Mouse (Mus musculus) CH12.LX (cell line): Measurements from ENCODE around the gene 2810004N23Rik. TPM values are rescaled to one million over a fixed set of nuclear protein-coding genes. Genes with fewer than 3 reads are reported as not detected.

Source experiments
- DNase-seq: peaks from one replicate; pipeline ENCODE4 v3.0.0-alpha.2; 2013; ENCODE audit errors: extremely low read depth
- H3K27ac ChIP-seq: 2 replicates; pipeline ENCODE4 v1.5.1; 2012; ENCODE audit warnings: low read depth, mild to moderate bottlenecking, control low read depth, moderate library complexity; ENCODE audit not compliant: insufficient read depth
- H3K27me3 ChIP-seq: replicated peaks from 2 replicates; pipeline ENCODE3; 2012; ENCODE audit warnings: inconsistent platforms
- H3K36me3 ChIP-seq, 2 experiments: replicated peaks in 1 of 2; 2 replicates each; pipeline versions ENCODE3 to v1.6.1; 2012; ENCODE audit warnings: inconsistent platforms in 1 of 2, low read length in 1 of 2, mild to moderate bottlenecking in 1 of 2, mixed read lengths in 1 of 2, moderate library complexity in 1 of 2; ENCODE audit not compliant: control insufficient read depth in 1 of 2, insufficient read depth in 1 of 2
- H3K4me1 ChIP-seq, 2 experiments: 2 replicates each; pipeline ENCODE4 v1.6.1; 2012; ENCODE audit warnings: inconsistent platforms in 1 of 2, moderate library complexity in 1 of 2; ENCODE audit not compliant: insufficient read depth in 2 of 2, control insufficient read depth in 1 of 2
- H3K4me2 ChIP-seq: 2 replicates; pipeline ENCODE4 v1.6.1; 2012; ENCODE audit warnings: low read depth, mild to moderate bottlenecking, control low read depth; ENCODE audit not compliant: poor library complexity, insufficient read depth, severe bottlenecking
- H3K4me3 ChIP-seq, 3 experiments: fragments of 150-350 bp in 1 of 3; sonication (generic) in 1 of 3; replicated peaks in 1 of 3; 2 replicates each; pipeline versions ENCODE3 to v1.5.1; 2011 to 2012; ENCODE audit warnings: low read depth in 2 of 3, low read length in 2 of 3, mild to moderate bottlenecking in 2 of 3, moderate library complexity in 2 of 3, control low read depth in 1 of 3, improper control_type of control experiment in 1 of 3, inconsistent platforms in 1 of 3, mixed read lengths in 1 of 3; ENCODE audit not compliant: poor library complexity in 1 of 3
- H3K79me2 ChIP-seq: replicated peaks from 2 replicates; pipeline ENCODE4 v1.6.1; 2012; ENCODE audit warnings: mild to moderate bottlenecking, moderate library complexity; ENCODE audit not compliant: control insufficient read depth, poor library complexity, insufficient read depth, severe bottlenecking; ENCODE audit errors: extremely low read depth
- H3K9ac ChIP-seq: 2 replicates; pipeline ENCODE4 v1.6.1; 2012; ENCODE audit warnings: low read depth, mild to moderate bottlenecking, control low read depth, moderate library complexity; ENCODE audit not compliant: insufficient read depth
- H3K9me3 ChIP-seq: replicated peaks from 2 replicates; pipeline ENCODE3; 2012; ENCODE audit warnings: low read length, inconsistent platforms, mixed read lengths
- E2F4 ChIP-seq: IDR thresholded peaks from 2 replicates; pipeline ENCODE4 v1.6.1; 2011; ENCODE audit warnings: low read depth, low read length, improper control_type of control experiment; ENCODE audit not compliant: insufficient replicate concordance
- EP300 ChIP-seq: IDR thresholded peaks from 2 replicates; pipeline ENCODE4 v1.6.1; 2011; ENCODE audit warnings: low read length, improper control_type of control experiment
- GABPA ChIP-seq: IDR thresholded peaks from 2 replicates; pipeline ENCODE4 v1.6.1; 2012; ENCODE audit warnings: low read depth, low read length, improper control_type of control experiment, inconsistent platforms; ENCODE audit not compliant: insufficient replicate concordance
- HCFC1 ChIP-seq: IDR thresholded peaks from 2 replicates; pipeline ENCODE4 v1.6.1; 2012; ENCODE audit warnings: low read depth, mild to moderate bottlenecking, inconsistent platforms, low read length, improper control_type of control experiment
- IRF4 ChIP-seq: IDR thresholded peaks from 2 replicates; pipeline ENCODE4 v1.6.1; 2014; ENCODE audit warnings: low read depth, mild to moderate bottlenecking, inconsistent platforms, low read length, improper control_type of control experiment
- JUN ChIP-seq: IDR thresholded peaks from 2 replicates; pipeline ENCODE4 v1.6.1; 2011; ENCODE audit warnings: low read depth, mild to moderate bottlenecking, low read length, improper control_type of control experiment, moderate library complexity; ENCODE audit not compliant: insufficient read depth
- JUND ChIP-seq: conservative IDR thresholded peaks from 2 replicates; pipeline ENCODE4 v1.6.1; 2011; ENCODE audit warnings: low read depth, low read length, improper control_type of control experiment
- KAT2A ChIP-seq: IDR thresholded peaks from 2 replicates; pipeline ENCODE4 v1.6.1; 2012; ENCODE audit warnings: low read length, improper control_type of control experiment, inconsistent platforms; ENCODE audit not compliant: insufficient replicate concordance
- MAFK ChIP-seq: IDR thresholded peaks from 2 replicates; pipeline ENCODE4 v1.6.1; 2011; ENCODE audit warnings: low read length, improper control_type of control experiment; ENCODE audit not compliant: insufficient replicate concordance
- MXI1 ChIP-seq: IDR thresholded peaks from 2 replicates; pipeline ENCODE4 v1.6.1; 2011; ENCODE audit warnings: mild to moderate bottlenecking, low read depth, low read length, improper control_type of control experiment
- NELFE ChIP-seq: IDR thresholded peaks from 2 replicates; pipeline ENCODE4 v1.6.1; 2011; ENCODE audit warnings: low read depth, low read length, improper control_type of control experiment
- NRF1 ChIP-seq: IDR thresholded peaks from 2 replicates; pipeline ENCODE4 v1.6.1; 2014; ENCODE audit warnings: low read depth, mild to moderate bottlenecking, inconsistent platforms, low read length, improper control_type of control experiment, moderate library complexity
- POLR2A ChIP-seq: IDR thresholded peaks from 2 replicates; pipeline ENCODE4 v1.6.1; 2011; ENCODE audit warnings: low read depth, mild to moderate bottlenecking, improper control_type of control experiment, low read length
- POLR2AphosphoS2 ChIP-seq: IDR thresholded peaks from 2 replicates; pipeline ENCODE4 v1.6.1; 2011; ENCODE audit warnings: low read depth, low read length, improper control_type of control experiment
- RAD21 ChIP-seq: IDR thresholded peaks from 2 replicates; pipeline ENCODE4 v1.6.1; 2011; ENCODE audit warnings: low read depth, mild to moderate bottlenecking, low read length, improper control_type of control experiment, moderate library complexity
- SIN3A ChIP-seq: IDR thresholded peaks from 2 replicates; pipeline ENCODE4 v1.6.1; 2012; ENCODE audit warnings: low read length, improper control_type of control experiment, inconsistent platforms
- SMC3 ChIP-seq: IDR thresholded peaks from 2 replicates; pipeline ENCODE4 v1.6.1; 2011; ENCODE audit warnings: low read depth, low read length, improper control_type of control experiment
- TBP ChIP-seq: conservative IDR thresholded peaks from 2 replicates; pipeline ENCODE4 v1.6.1; 2011; ENCODE audit warnings: low read depth, low read length, improper control_type of control experiment
- TCF12 ChIP-seq: IDR thresholded peaks from 2 replicates; pipeline ENCODE4 v1.6.1; 2014; ENCODE audit warnings: low read depth, mild to moderate bottlenecking, inconsistent platforms, low read length, improper control_type of control experiment
- UBTF ChIP-seq: IDR thresholded peaks from 2 replicates; pipeline ENCODE4 v1.6.1; 2012; ENCODE audit warnings: low read depth, mild to moderate bottlenecking, inconsistent platforms, low read length, improper control_type of control experiment, moderate library complexity
- ZC3H11A ChIP-seq: IDR thresholded peaks from 2 replicates; pipeline ENCODE4 v1.6.1; 2012; ENCODE audit warnings: low read depth, mild to moderate bottlenecking, inconsistent platforms, low read length, improper control_type of control experiment
- ZKSCAN1 ChIP-seq: IDR thresholded peaks from 2 replicates; pipeline ENCODE4 v1.6.1; 2012; ENCODE audit warnings: low read depth, inconsistent platforms, low read length, improper control_type of control experiment, borderline replicate concordance
- ZMIZ1 ChIP-seq: IDR thresholded peaks from 2 replicates; pipeline ENCODE4 v1.6.1; 2012; ENCODE audit warnings: low read depth, mild to moderate bottlenecking, inconsistent platforms, low read length, improper control_type of control experiment
- ZNF384 ChIP-seq: IDR thresholded peaks from 2 replicates; pipeline ENCODE4 v1.6.1; 2012; ENCODE audit warnings: low read depth, low read length, improper control_type of control experiment, inconsistent platforms
- dilution Hi-C: fragments of 300-500 bp; cut with MboI; formaldehyde crosslinking; loops from 2 replicates; pipeline ENCODE4 v1.14.3; 2020; ENCODE audit warnings: low sequenced_read_pairs; ENCODE audit not compliant: extremely low pct_unique_long_range_greater_than_20kb, extremely low pct_ligation_motif_present
- in situ Hi-C: fragments of 300-500 bp; cut with MboI; formaldehyde crosslinking; loops from 3 replicates; pipeline ENCODE4 v1.14.3; 2019; ENCODE audit warnings: low sequenced_read_pairs, low pct_ligation_motif_present, low pct_unique_long_range_greater_than_20kb, mixed read lengths
- polyA plus RNA-seq: library from polyadenylated mRNA; unstranded; fragments of >175 nt; gene quantifications from 2 replicates; pipeline ENCODE4 v1.2.1, GENCODE M21; 2012; ENCODE audit warnings: low read depth; ENCODE audit not compliant: insufficient read length
- total RNA-seq, 2 experiments: library from RNA; depleted of rRNA; stranded (reverse); fragments of 300-350 nt in 1 of 2; fragments of >200 nt in 1 of 2; gene quantifications; 2 replicates each; pipeline ENCODE4 v1.2.3; 2012 to 2014

The 2810004N23Rik gene
- total and polyA plus RNA-seq, 3 experiments, result 45.1 to 75.7 (median 47.6) TPM

GRCm38 (mm10) chr8:124831941-124832340, 31.0 kb downstream of the 2810004N23Rik start:
- DNase-seq, result no peak
- no peaks in the 10 kb centered on the region for H3K79me2 ChIP-seq
- H3K4me3 ChIP-seq, result no peak overlapping the region
- in situ Hi-C loops, result no loop called here
- no peaks in the 10 kb centered on the region for H3K9me3 ChIP-seq
- no peak overlapping the region for H3K27ac ChIP-seq
- H3K4me1 ChIP-seq, result peaks cover 3 to 11% of the 10 kb centered on the region in 2 experiments
- no peak overlapping the region for H3K4me2 ChIP-seq
- peaks cover 0 to 5% of the 10 kb centered on the region in 2 experiments for H3K36me3 ChIP-seq
- no peak for TF ChIP-seq SIN3A
- TF ChIP-seq TBP, result no peak
- no peak for TF ChIP-seq NELFE
- TF ChIP-seq POLR2AphosphoS2, result no peak
- TF ChIP-seq JUN, result no peak
- no peak for TF ChIP-seq EP300
- TF ChIP-seq NRF1, result no peak
- TF ChIP-seq ZMIZ1, result no peak
- no peak for TF ChIP-seq MAFK
- no peak for TF ChIP-seq JUND
- TF ChIP-seq KAT2A, result no peak
- no peak for TF ChIP-seq UBTF
- no peak for TF ChIP-seq GABPA
- no peak for TF ChIP-seq ZKSCAN1
- TF ChIP-seq SMC3, result no peak
- TF ChIP-seq, all 38 proteins: peak for 0
- Histone ChIP-seq H3K9ac (no peak overlapping the region), H3K27me3 (peaks cover 29% of the 10 kb centered on the region)
- dilution Hi-C loops, result no loop called here

GRCm38 (mm10) chr8:124831531-124831930, 31.4 kb downstream of the 2810004N23Rik start:
- Histone ChIP-seq H3K79me2 (no peaks in the 10 kb centered on the region), H3K27me3 (peaks cover 31% of the 10 kb centered on the region), H3K4me2 (no peak overlapping the region), H3K9me3 (no peaks in the 10 kb centered on the region), H3K4me3 (no peak overlapping the region), H3K9ac (no peak overlapping the region), H3K4me1 (peaks cover 4 to 14% of the 10 kb centered on the region in 2 experiments), H3K27ac (no peak overlapping the region), H3K36me3 (peaks cover 0 to 5% of the 10 kb centered on the region in 2 experiments)
- in situ Hi-C loops, result no loop called here
- dilution Hi-C loops, result no loop called here
- no peak for TF ChIP-seq HCFC1
- no peak for TF ChIP-seq POLR2A
- no peak for TF ChIP-seq IRF4
- TF ChIP-seq RAD21, result no peak
- TF ChIP-seq TBP, result no peak
- TF ChIP-seq NELFE, result no peak
- TF ChIP-seq KAT2A, result no peak
- TF ChIP-seq JUND, result no peak
- TF ChIP-seq MAFK, result no peak
- TF ChIP-seq TCF12, result no peak
- TF ChIP-seq SIN3A, result no peak
- TF ChIP-seq ZMIZ1, result no peak
- TF ChIP-seq ZC3H11A, result no peak
- TF ChIP-seq ZNF384, result no peak
- no peak for TF ChIP-seq E2F4
- TF ChIP-seq MXI1, result no peak
- DNase-seq, result no peak
